Mouse (Mus musculus) intestine, embryonic 14.5 days (tissue): ENCODE results near the gene Optc. TPM values are rescaled to one million over a fixed set of nuclear protein-coding genes. Genes with fewer than 3 reads are reported as not detected.

ENCODE experiments used
- ATAC-seq: fragments of 200-750 bp; cut with Nextera tagmentation; replicated peaks from 2 replicates; pipeline ENCODE4 v1.8.0; 2017; ENCODE audit warnings: low read depth, moderate number of reproducible peaks, moderate TSS enrichment, moderate library complexity; ENCODE audit not compliant: low FRiP score, low TSS enrichment
- DNase-seq: peaks from one replicate; pipeline ENCODE4 v3.0.0-alpha.2; 2018; ENCODE audit warnings: low spot score
- H3K27ac ChIP-seq: fragments of 300-500 bp; sonication (generic); 2 replicates; pipeline ENCODE4 v1.5.1; 2014; ENCODE audit warnings: low read depth, mild to moderate bottlenecking, control low read depth
- H3K27me3 ChIP-seq: fragments of 300-500 bp; sonication (generic); replicated peaks from 2 replicates; pipeline ENCODE4 v1.6.1; 2014; ENCODE audit warnings: low read length, control low read depth; ENCODE audit not compliant: control insufficient read depth, insufficient read depth
- H3K36me3 ChIP-seq: fragments of 300-500 bp; sonication (generic); 2 replicates; pipeline ENCODE4 v1.6.1; 2014; ENCODE audit warnings: low read length, control low read depth; ENCODE audit not compliant: control insufficient read depth, insufficient read depth
- H3K4me1 ChIP-seq: fragments of 300-500 bp; sonication (generic); replicated peaks from 2 replicates; pipeline ENCODE4 v1.6.1; 2014; ENCODE audit warnings: low read length, control low read depth, mixed read lengths; ENCODE audit not compliant: control insufficient read depth, insufficient read depth
- H3K4me2 ChIP-seq: fragments of 300-500 bp; sonication (generic); 2 replicates; pipeline ENCODE4 v1.6.1; 2014; ENCODE audit warnings: low read length
- H3K4me3 ChIP-seq: fragments of 300-500 bp; sonication (generic); 2 replicates; pipeline ENCODE4 v1.5.1; 2014; ENCODE audit warnings: low read depth, low read length, control low read depth, mixed read lengths
- H3K9ac ChIP-seq: fragments of 300-500 bp; sonication (generic); 2 replicates; pipeline ENCODE4 v1.6.1; 2014; ENCODE audit warnings: mild to moderate bottlenecking, low read length
- H3K9me3 ChIP-seq: fragments of 300-500 bp; sonication (generic); 2 replicates; pipeline ENCODE4 v1.6.1; 2016; ENCODE audit warnings: low read length, control low read depth; ENCODE audit not compliant: control insufficient read depth
- WGBS: fragments of 180-500 bp; shearing (Covaris S2); extraction: QIAGEN DNeasy Blood & Tissue Kit; methylation state at CpG from one replicate; pipeline ENCODE4 v1.1.7; 2014; 5-methylcytosine and 5-hydroxymethylcytosine counted together
- polyA plus RNA-seq: library from polyadenylated mRNA; unstranded; fragments of >200 nt; fragmentation: Nextera tagmentation; extraction: Ambion mirVana; gene quantifications from 2 replicates; pipeline ENCODE4 v1.2.1, GENCODE M21; 2014

Gene Optc
- 1.8 and 2.0 TPM in 2 replicates for polyA plus RNA-seq

GRCm38 (mm10) chr1:133907949-133908658 is at the start of gene Optc:
Gene Optc, minus strand, starts transcription at chr1:133907999.
- Histone ChIP-seq H3K27me3 (no peaks in the 10 kb centered on the region), H3K4me3 (peak within 1 kb of the TSS; percentile 38), H3K9ac (peak within 1 kb of the TSS; percentile 60), H3K4me1 (peaks cover 16% of the 10 kb centered on the region), H3K27ac (peak within 1 kb of the TSS; percentile 63), H3K36me3 (no peaks in the 10 kb centered on the region), H3K9me3 (no peaks in the 10 kb centered on the region), H3K4me2 (peak within 1 kb of the TSS; percentile 90)
- ATAC-seq (peak; percentile 75), DNase-seq (peak; percentile 75)
- WGBS = 3% methylated on average over 30 of the region's 30 CpGs

- Histone ChIP-seq H3K36me3 (no peaks in the 10 kb centered on the region), H3K9me3 (no peaks in the 10 kb centered on the region), H3K4me3 (no peak overlapping the region), H3K4me2 (no peak overlapping the region), H3K9ac (no peak overlapping the region), H3K4me1 (peaks cover 6% of the 10 kb centered on the region; the same call in 1 of the 2 replicates), H3K27me3 (no peaks in the 10 kb centered on the region), H3K27ac (no peak overlapping the region)
- ATAC-seq (no peak), DNase-seq (no peak)
- 51% methylated on average over 2 of the region's 2 CpGs for WGBS
Measured at GRCm38 (mm10) chr1:133954009-133954408, 46.2 kb upstream of the Optc start.

GRCm38 (mm10) chr1:133953261-133953742 is 45.5 kb upstream of the Optc start:
- ATAC-seq = no peak
- 40% methylated on average over 9 of the region's 9 CpGs for WGBS

GRCm38 (mm10) chr1:133951598-133951997 is 43.8 kb upstream of the Optc start:
- Histone ChIP-seq H3K27ac (no peak overlapping the region), H3K36me3 (no peaks in the 10 kb centered on the region), H3K27me3 (no peaks in the 10 kb centered on the region), H3K4me1 (peaks cover 6% of the 10 kb centered on the region; the same call in 1 of the 2 replicates), H3K9me3 (no peaks in the 10 kb centered on the region), H3K9ac (no peak overlapping the region), H3K4me2 (no peak overlapping the region), H3K4me3 (no peak overlapping the region)
- WGBS = 63% methylated on average over 6 of the region's 6 CpGs
- DNase-seq (no peak), ATAC-seq (no peak)

More at GRCm38 (mm10) chr1:133953261-133953742, 45.5 kb upstream of the Optc start:
- Histone ChIP-seq H3K4me2 (no peak overlapping the region), H3K27me3 (no peaks in the 10 kb centered on the region), H3K9me3 (no peaks in the 10 kb centered on the region), H3K4me3 (no peak overlapping the region), H3K4me1 (peaks cover 6% of the 10 kb centered on the region; the same call in 1 of the 2 replicates), H3K27ac (no peak overlapping the region), H3K9ac (no peak overlapping the region), H3K36me3 (no peaks in the 10 kb centered on the region)
- no peak for DNase-seq

GRCm38 (mm10) chr1:133950061-133950782 is 42.4 kb upstream of the Optc start:
- no peaks in the 10 kb centered on the region for H3K9me3 ChIP-seq
- H3K36me3 ChIP-seq = no peaks in the 10 kb centered on the region
- 49% methylated on average over 7 of the region's 7 CpGs for WGBS
- DNase-seq = no peak
- no peak overlapping the region for H3K4me2 ChIP-seq
- H3K27me3 ChIP-seq = no peaks in the 10 kb centered on the region
- no peak overlapping the region for H3K27ac ChIP-seq
- H3K9ac ChIP-seq = no peak overlapping the region
- peaks cover 6% of the 10 kb centered on the region; the same call in 1 of the 2 replicates for H3K4me1 ChIP-seq
- ATAC-seq = no peak
- H3K4me3 ChIP-seq = no peak overlapping the region

- Histone ChIP-seq H3K4me2 (no peak overlapping the region), H3K4me1 (peaks cover 10% of the 10 kb centered on the region; the same call in 1 of the 2 replicates), H3K27ac (no peak overlapping the region), H3K9me3 (0 out of 2 replicates have a peak, but pooled peaks cover 3% of the 10 kb centered on the region), H3K9ac (no peak overlapping the region), H3K4me3 (no peak overlapping the region), H3K27me3 (no peaks in the 10 kb centered on the region), H3K36me3 (no peaks in the 10 kb centered on the region)
- whole genome bisulfite sequencing = 92% methylated on average over 3 of the region's 3 CpGs
- no peak for DNase-seq
- no peak for ATAC-seq
Measured at GRCm38 (mm10) chr1:133945106-133945505, 37.3 kb upstream of the Optc start.

- Histone ChIP-seq H3K4me3 (no peak overlapping the region), H3K9me3 (0 out of 2 replicates have a peak, but pooled peaks cover 3% of the 10 kb centered on the region), H3K36me3 (no peaks in the 10 kb centered on the region), H3K4me1 (peaks cover 9% of the 10 kb centered on the region; the same call in 1 of the 2 replicates), H3K27ac (no peak overlapping the region), H3K9ac (no peak overlapping the region), H3K27me3 (no peaks in the 10 kb centered on the region), H3K4me2 (no peak overlapping the region)
- WGBS = 84% methylated on average over 3 of the region's 3 CpGs
- ATAC-seq (no peak), DNase-seq (no peak)
Measured at GRCm38 (mm10) chr1:133941904-133942303, 34.1 kb upstream of the Optc start.

- Histone ChIP-seq H3K9ac (no peak overlapping the region), H3K4me2 (no peak overlapping the region), H3K4me3 (no peak overlapping the region), H3K4me1 (peaks cover 9% of the 10 kb centered on the region; the same call in 1 of the 2 replicates), H3K27ac (no peak overlapping the region), H3K36me3 (no peaks in the 10 kb centered on the region), H3K9me3 (0 out of 2 replicates have a peak, but pooled peaks cover 3% of the 10 kb centered on the region), H3K27me3 (no peaks in the 10 kb centered on the region)
- no peak for ATAC-seq
- no peak for DNase-seq
- 52% methylated on average over 11 of the region's 11 CpGs for WGBS
Measured at GRCm38 (mm10) chr1:133941158-133941860, 33.5 kb upstream of the Optc start.
